Mouse (Mus musculus) liver, embryonic 11.5 days (tissue): ENCODE measurements around the gene Siah2. TPM values are rescaled to one million over a fixed set of nuclear protein-coding genes. Genes with fewer than 3 reads are reported as not detected.
A peak's percentile ranks its signal among the peaks of the same experiment; 100 is the strongest.

ENCODE experiments used
- ATAC-seq: fragments of 200-750 bp; cut with Nextera tagmentation; replicated peaks from 2 replicates; pipeline ENCODE4 v1.8.0; 2017; ENCODE audit warnings: moderate number of reproducible peaks, mild to moderate bottlenecking, moderate TSS enrichment, moderate library complexity; ENCODE audit not compliant: low FRiP score
- DNase-seq: peaks from one replicate; pipeline ENCODE4 v3.0.0-alpha.2; 2017; ENCODE audit warnings: low spot score
- H3K27ac ChIP-seq: fragments of 300-500 bp; sonication (generic); 2 replicates; pipeline ENCODE4 v1.5.1; 2014; ENCODE audit warnings: mild to moderate bottlenecking, low read depth, low read length, control low read depth
- H3K27me3 ChIP-seq: fragments of 300-500 bp; sonication (generic); replicated peaks from 2 replicates; pipeline ENCODE4 v1.6.1; 2014; ENCODE audit warnings: low read length, mixed read lengths; ENCODE audit not compliant: control insufficient read depth, insufficient read depth
- H3K36me3 ChIP-seq: fragments of 300-500 bp; sonication (generic); 2 replicates; pipeline ENCODE4 v1.6.1; 2014; ENCODE audit warnings: mild to moderate bottlenecking, low read length, moderate library complexity, mixed read lengths; ENCODE audit not compliant: control insufficient read depth, insufficient read depth
- H3K4me1 ChIP-seq: fragments of 300-500 bp; sonication (generic); replicated peaks from 2 replicates; pipeline ENCODE4 v1.6.1; 2014; ENCODE audit warnings: low read length, mixed read lengths; ENCODE audit not compliant: control insufficient read depth, insufficient read depth
- H3K4me2 ChIP-seq: fragments of 300-500 bp; sonication (generic); 2 replicates; pipeline ENCODE4 v1.6.1; 2014; ENCODE audit warnings: mild to moderate bottlenecking, control low read depth, moderate library complexity
- H3K4me3 ChIP-seq: fragments of 300-500 bp; sonication (generic); 2 replicates; pipeline ENCODE4 v1.5.1; 2014; ENCODE audit warnings: low read depth, low read length, control low read depth
- H3K9ac ChIP-seq: fragments of 300-500 bp; sonication (generic); 2 replicates; pipeline ENCODE4 v1.6.1; 2014; ENCODE audit warnings: low read depth, low read length, control low read depth
- H3K9me3 ChIP-seq: fragments of 300-500 bp; sonication (generic); 2 replicates; pipeline ENCODE4 v1.6.1; 2016; ENCODE audit warnings: low read length, inconsistent platforms, mixed read lengths; ENCODE audit not compliant: control insufficient read depth
- WGBS: fragments of 180-500 bp; shearing (Covaris S2); extraction: QIAGEN DNeasy Blood & Tissue Kit; methylation state at CpG from one replicate; pipeline ENCODE4 v1.1.7; 2014; 5-methylcytosine and 5-hydroxymethylcytosine counted together
- polyA plus RNA-seq: library from polyadenylated mRNA; unstranded; fragments of >200 nt; fragmentation: Nextera tagmentation; extraction: Ambion mirVana; gene quantifications from 2 replicates; pipeline ENCODE4 v1.2.1, GENCODE M21; 2014

Gene Siah2
- polyA plus RNA-seq, 1 experiment from 2014 or later = 6.2 TPM

- no peaks in the 10 kb centered on the region for H3K36me3 ChIP-seq
- H3K9me3 ChIP-seq = no peaks in the 10 kb centered on the region
- ATAC-seq = no peak
- H3K4me3 ChIP-seq = no peak overlapping the region
- 0 out of 2 replicates have a peak, but pooled peaks cover 2% of the 10 kb centered on the region for H3K4me1 ChIP-seq
- WGBS = 78% methylated on average over 2 of the region's 2 CpGs
- H3K4me2 ChIP-seq = no peak overlapping the region
- no peak overlapping the region for H3K27ac ChIP-seq
- DNase-seq = no peak
- H3K27me3 ChIP-seq = no peaks in the 10 kb centered on the region
- H3K9ac ChIP-seq = no peak overlapping the region
These were observed 45.0 kb downstream of the Siah2 start for GRCm38 (mm10) chr3:58647179-58647578.

DNA sequence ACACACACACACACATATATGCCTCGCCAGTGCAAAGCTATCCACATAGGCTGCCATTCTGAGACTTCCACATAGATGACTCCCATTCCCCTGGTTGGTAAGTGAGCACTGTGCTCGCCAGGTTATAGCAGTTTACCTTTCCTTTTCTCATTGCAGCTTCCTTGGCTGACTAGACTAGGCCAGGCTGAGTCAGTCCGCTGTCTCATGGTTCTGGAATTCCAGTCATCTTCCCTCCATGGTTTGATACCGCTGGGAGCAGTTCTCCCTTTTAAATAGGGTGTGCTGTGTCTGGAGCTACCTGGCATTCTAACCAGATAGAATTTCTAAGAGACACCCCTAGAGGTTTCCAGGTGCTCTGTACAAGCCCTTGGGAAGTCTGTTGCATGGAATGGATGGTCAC lies 46.0 kb downstream of the Siah2 start:
- no peak overlapping the region for H3K4me3 ChIP-seq
- no peaks in the 10 kb centered on the region for H3K9me3 ChIP-seq
- H3K27ac ChIP-seq = no peak overlapping the region
- no peaks in the 10 kb centered on the region for H3K27me3 ChIP-seq
- DNase-seq = no peak
- WGBS = 74% methylated on average over 4 of the region's 4 CpGs
- no peaks in the 10 kb centered on the region for H3K36me3 ChIP-seq
- ATAC-seq = no peak
- H3K4me1 ChIP-seq = 0 out of 2 replicates have a peak, but pooled peaks cover 2% of the 10 kb centered on the region
- H3K4me2 ChIP-seq = no peak overlapping the region
- H3K9ac ChIP-seq = no peak overlapping the region

DNA sequence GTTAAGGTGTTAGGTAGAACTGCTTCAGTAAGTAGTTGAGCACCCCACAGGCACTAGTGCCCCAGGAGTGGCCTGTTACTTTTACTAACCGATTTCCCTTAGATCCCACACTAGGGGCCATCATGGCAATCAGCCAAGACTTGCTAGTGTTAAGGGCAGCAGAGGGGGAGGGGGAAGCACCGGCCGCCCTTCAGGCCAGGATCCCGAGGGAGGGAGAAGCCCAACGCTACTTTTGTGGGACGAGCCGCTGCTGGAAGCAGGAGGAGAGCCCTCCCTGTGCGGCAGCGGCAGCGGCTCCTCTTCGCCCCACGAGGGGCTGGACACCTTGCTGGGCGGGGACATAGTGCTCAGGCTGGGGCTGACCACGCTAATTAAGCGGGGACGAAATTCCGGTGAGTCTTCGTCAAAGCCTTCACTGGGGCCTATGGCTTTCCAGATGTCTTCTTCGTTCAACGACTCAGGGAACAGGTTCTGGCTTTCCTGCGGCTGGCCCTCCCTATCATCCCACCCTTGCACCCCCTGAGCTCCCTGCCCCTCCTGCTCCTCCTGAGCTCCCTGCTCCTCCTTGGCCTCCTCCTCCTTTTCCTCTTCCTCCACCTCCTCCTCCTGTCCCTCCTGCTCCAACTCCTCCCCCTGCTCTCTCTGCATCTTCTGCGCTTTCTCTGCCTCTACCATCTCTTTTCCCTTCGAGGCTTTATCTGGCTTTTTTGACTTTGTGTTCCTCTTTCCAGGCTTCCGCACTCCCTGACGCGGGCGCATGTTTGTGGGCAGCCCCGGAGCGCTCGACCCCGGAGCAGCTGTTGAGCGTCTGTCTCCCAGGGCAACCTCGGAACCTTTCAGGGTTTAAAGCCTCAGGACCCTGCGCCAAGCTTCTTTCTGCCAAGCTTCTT lies 55.5 kb downstream of the Siah2 start, which contains the start of gene Erich6:
Gene Erich6, minus strand, starts transcription at position 802 of the 890 bp plus-strand sequence.
- Histone ChIP-seq H3K4me2 (peak within 1 kb of the TSS; percentile 91), H3K4me1 (peaks cover 4% of the 10 kb centered on the region; the same call in 1 of the 2 replicates), H3K9ac (peak within 1 kb of the TSS; percentile 53), H3K27ac (no peak within 1 kb of the TSS), H3K36me3 (no peaks in the 10 kb centered on the region), H3K4me3 (peak within 1 kb of the TSS; percentile 48), H3K27me3 (no peaks in the 10 kb centered on the region), H3K9me3 (no peaks in the 10 kb centered on the region)
- DNase-seq (peak; percentile 53), ATAC-seq (peak; percentile 65)
- under 1% methylated on average over 34 of the region's 34 CpGs for WGBS

DNA sequence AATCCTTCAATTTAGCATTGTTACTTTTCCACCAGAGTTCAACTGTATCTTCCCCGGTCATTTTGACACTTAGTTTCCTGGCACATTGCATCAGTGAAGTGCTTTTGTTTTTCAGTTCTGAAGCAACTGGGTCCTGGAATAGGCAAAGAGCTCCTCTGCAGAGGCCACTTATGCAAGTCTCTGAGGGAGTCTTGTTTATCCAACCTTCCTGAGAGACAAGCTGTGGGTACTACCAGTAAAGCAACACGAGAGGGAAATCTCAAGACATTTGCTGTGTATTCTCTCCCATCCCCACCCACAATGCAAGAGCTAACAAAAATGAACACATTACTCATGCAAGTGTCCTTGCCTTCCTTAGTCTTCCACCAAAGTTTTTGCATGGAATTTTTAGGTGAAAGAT lies 60.5 kb downstream of the Siah2 start:
- no peak overlapping the region for H3K27ac ChIP-seq
- no peak overlapping the region for H3K4me2 ChIP-seq
- H3K4me1 ChIP-seq = peaks cover 4% of the 10 kb centered on the region; the same call in 1 of the 2 replicates
- H3K36me3 ChIP-seq = no peaks in the 10 kb centered on the region
- H3K9me3 ChIP-seq = no peaks in the 10 kb centered on the region
- 74% methylated on average over 2 of the region's 2 CpGs for WGBS
- H3K27me3 ChIP-seq = no peaks in the 10 kb centered on the region
- no peak overlapping the region for H3K4me3 ChIP-seq
- no peak for ATAC-seq
- no peak overlapping the region for H3K9ac ChIP-seq
- no peak for DNase-seq

DNA sequence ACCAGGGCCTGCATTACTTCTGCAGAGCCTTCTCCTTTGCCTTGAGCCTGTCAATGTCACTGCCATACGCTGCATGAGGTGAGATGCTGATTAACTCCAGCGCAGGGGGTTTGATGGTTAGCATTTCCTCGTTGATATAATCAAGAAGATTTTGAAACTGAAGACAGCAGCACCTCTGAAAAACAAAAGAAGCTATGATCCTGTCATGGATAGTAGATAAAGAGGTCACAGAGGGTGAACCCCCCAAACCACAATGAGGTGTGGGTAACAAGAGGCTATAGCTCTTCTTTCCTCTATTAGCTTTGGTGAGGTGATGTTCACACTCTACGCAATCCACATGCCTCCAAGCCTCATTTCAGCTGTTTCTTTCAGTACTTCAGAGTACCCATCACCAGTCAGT lies 67.2 kb downstream of the Siah2 start:
- DNase-seq (no peak), ATAC-seq (no peak)
- Histone ChIP-seq H3K27ac (no peak overlapping the region), H3K4me1 (no peaks in the 10 kb centered on the region), H3K4me3 (no peak overlapping the region), H3K9me3 (no peaks in the 10 kb centered on the region), H3K27me3 (no peaks in the 10 kb centered on the region), H3K36me3 (no peaks in the 10 kb centered on the region), H3K9ac (no peak overlapping the region), H3K4me2 (no peak overlapping the region)
- WGBS = 77% methylated on average over 4 of the region's 4 CpGs

Other genes with a start within 250 kb of the Siah2 start
- gene Eif2a, start 166.6 kb downstream of the Siah2 start, polyA plus RNA-seq = 66.1 and 71.3 TPM in 2 replicates
- 161 and 178 TPM in 2 replicates for gene Serp1, start 166.5 kb downstream of the Siah2 start, polyA plus RNA-seq
- gene Selenot, start 115.8 kb downstream of the Siah2 start, polyA plus RNA-seq = 23.2 and 25.0 TPM in 2 replicates
- not detected in 2 replicates for gene Erich6, start 55.2 kb downstream of the Siah2 start, polyA plus RNA-seq
- gene Mindy4b-ps, start 129.9 kb upstream of the Siah2 start, polyA plus RNA-seq = not detected in 2 replicates
- 0.21 and 0.27 TPM in 2 replicates for gene Clrn1, start 192.9 kb upstream of the Siah2 start, polyA plus RNA-seq